Mouse (Mus musculus): ENCODE measurements around the gene 5430427O19Rik. TPM values are rescaled to one million over a fixed set of nuclear protein-coding genes. Genes with fewer than 3 reads are reported as not detected.

Gene 5430427O19Rik
- polyA plus RNA-seq, 1 experiment from 2014 or later: not detected

GRCm38 (mm10) chrX:85875951-85876350, 5.8 kb downstream of the 5430427O19Rik start:
- ATAC-seq (ENCODE audit: low FRiP score) (no peak), DNase-seq (ENCODE audit: low spot score) (no peak)
- H3K9ac ChIP-seq (ENCODE audit: low read depth, low read length): no peak overlapping the region
- H3K27me3 ChIP-seq (ENCODE audit: control insufficient read depth, insufficient read depth, low read length): no peaks in the 10 kb centered on the region
- no peak overlapping the region for H3K27ac ChIP-seq (ENCODE audit: low read depth, low read length)
- H3K36me3 ChIP-seq (ENCODE audit: control insufficient read depth, insufficient read depth, low read length): no peaks in the 10 kb centered on the region
- H3K4me1 ChIP-seq (replicated peaks; ENCODE audit: control insufficient read depth, insufficient read depth, low read length): no peaks in the 10 kb centered on the region
- no peak overlapping the region for H3K4me3 ChIP-seq (ENCODE audit: low read depth, low read length)
- H3K4me2 ChIP-seq (replicated peaks; ENCODE audit: low read depth, low read length): no peak overlapping the region
- no peaks in the 10 kb centered on the region for H3K9me3 ChIP-seq (ENCODE audit: control insufficient read depth, low read length)

DNA sequence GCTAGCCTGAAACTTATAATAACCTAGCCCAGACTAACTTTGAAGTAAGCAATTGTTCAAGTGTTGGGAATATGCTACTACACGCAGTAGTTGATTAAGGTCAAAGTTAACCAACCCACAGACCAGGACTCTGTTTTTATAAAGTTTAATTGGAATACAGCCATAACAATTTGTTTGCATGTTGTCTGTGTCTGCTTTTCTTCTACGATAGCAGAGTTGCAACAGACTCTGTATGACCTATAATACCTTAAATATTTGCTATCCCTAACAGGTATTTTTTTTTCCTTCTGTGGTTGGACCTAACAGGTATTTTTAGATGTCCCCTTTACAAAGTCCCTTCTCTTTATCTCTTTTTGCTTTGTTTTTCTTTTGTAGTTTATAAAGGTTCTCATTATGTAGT, 7.6 kb downstream of the 5430427O19Rik start:
- no peaks in the 10 kb centered on the region for H3K4me1 ChIP-seq (replicated peaks; ENCODE audit: control insufficient read depth, insufficient read depth, low read length)
- no peak overlapping the region for H3K27ac ChIP-seq (ENCODE audit: low read depth, low read length)
- H3K4me2 ChIP-seq (replicated peaks; ENCODE audit: low read depth, low read length): no peak overlapping the region
- ATAC-seq (ENCODE audit: low FRiP score) (no peak), DNase-seq (ENCODE audit: low spot score) (no peak)
- H3K36me3 ChIP-seq (ENCODE audit: control insufficient read depth, insufficient read depth, low read length): no peaks in the 10 kb centered on the region
- H3K9me3 ChIP-seq (ENCODE audit: control insufficient read depth, low read length): no peaks in the 10 kb centered on the region
- WGBS: 84% methylated on average over 2 of the region's 2 CpGs
- no peaks in the 10 kb centered on the region for H3K27me3 ChIP-seq (ENCODE audit: control insufficient read depth, insufficient read depth, low read length)
- no peak overlapping the region for H3K4me3 ChIP-seq (ENCODE audit: low read depth, low read length)
- H3K9ac ChIP-seq (ENCODE audit: low read depth, low read length): no peak overlapping the region

- no peak overlapping the region for H3K27ac ChIP-seq (ENCODE audit: low read depth, low read length)
- H3K27me3 ChIP-seq (ENCODE audit: control insufficient read depth, insufficient read depth, low read length): no peaks in the 10 kb centered on the region
- H3K9ac ChIP-seq (ENCODE audit: low read depth, low read length): no peak overlapping the region
- DNase-seq (ENCODE audit: low spot score): no peak
- no peaks in the 10 kb centered on the region for H3K4me1 ChIP-seq (replicated peaks; ENCODE audit: control insufficient read depth, insufficient read depth, low read length)
- H3K4me3 ChIP-seq (ENCODE audit: low read depth, low read length): no peak overlapping the region
- no peak for ATAC-seq (ENCODE audit: low FRiP score)
- H3K4me2 ChIP-seq (replicated peaks; ENCODE audit: low read depth, low read length): no peak overlapping the region
- no peaks in the 10 kb centered on the region for H3K36me3 ChIP-seq (ENCODE audit: control insufficient read depth, insufficient read depth, low read length)
- H3K9me3 ChIP-seq (ENCODE audit: control insufficient read depth, low read length): no peaks in the 10 kb centered on the region
Measured at GRCm38 (mm10) chrX:85878293-85878692, 8.1 kb downstream of the 5430427O19Rik start.

- H3K27ac ChIP-seq (ENCODE audit: low read depth, low read length): no peak overlapping the region
- DNase-seq (ENCODE audit: low spot score) (peak; percentile 28), ATAC-seq (ENCODE audit: low FRiP score) (no peak)
- no peak overlapping the region for H3K9ac ChIP-seq (ENCODE audit: low read depth, low read length)
- no peaks in the 10 kb centered on the region for H3K36me3 ChIP-seq (ENCODE audit: control insufficient read depth, insufficient read depth, low read length)
- no peak overlapping the region for H3K4me2 ChIP-seq (replicated peaks; ENCODE audit: low read depth, low read length)
- H3K4me1 ChIP-seq (replicated peaks; ENCODE audit: control insufficient read depth, insufficient read depth, low read length): no peaks in the 10 kb centered on the region
- no peak overlapping the region for H3K4me3 ChIP-seq (ENCODE audit: low read depth, low read length)
- no peaks in the 10 kb centered on the region for H3K9me3 ChIP-seq (ENCODE audit: control insufficient read depth, low read length)
- no peaks in the 10 kb centered on the region for H3K27me3 ChIP-seq (ENCODE audit: control insufficient read depth, insufficient read depth, low read length)
- WGBS: 69% methylated on average over 7 of the region's 7 CpGs
Measured at GRCm38 (mm10) chrX:85879198-85879977, 9.2 kb downstream of the 5430427O19Rik start.

- H3K27ac ChIP-seq (ENCODE audit: low read depth, low read length): no peak overlapping the region
- 43% methylated on average over 5 of the region's 5 CpGs for WGBS
- no peak for ATAC-seq (ENCODE audit: low FRiP score)
Measured at GRCm38 (mm10) chrX:85886651-85887050, 16.5 kb downstream of the 5430427O19Rik start.

DNA sequence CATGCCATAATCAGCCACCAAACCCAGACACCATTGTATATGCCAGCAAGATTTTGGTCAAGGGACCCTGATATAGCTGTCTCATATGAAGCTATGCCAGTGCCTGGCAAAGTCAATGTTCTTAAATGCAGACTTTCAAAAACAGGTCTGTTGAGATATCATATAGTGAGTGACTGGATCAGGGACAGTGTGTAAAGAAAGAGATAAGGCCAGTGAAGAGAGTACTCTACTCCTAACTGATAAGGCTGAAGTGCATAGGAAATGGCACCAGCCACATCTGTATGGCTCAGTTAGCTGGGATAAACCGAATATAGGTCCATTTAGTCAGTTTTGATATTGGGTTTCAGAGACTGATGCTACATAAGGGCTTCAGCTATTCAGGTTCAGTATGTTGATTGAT, 31.0 kb downstream of the 5430427O19Rik start:
- no peaks in the 10 kb centered on the region for H3K4me1 ChIP-seq (replicated peaks; ENCODE audit: control insufficient read depth, insufficient read depth, low read length)
- no peak for ATAC-seq (ENCODE audit: low FRiP score)
- no peak overlapping the region for H3K9ac ChIP-seq (ENCODE audit: low read depth, low read length)
- no peaks in the 10 kb centered on the region for H3K36me3 ChIP-seq (ENCODE audit: control insufficient read depth, insufficient read depth, low read length)
- H3K27me3 ChIP-seq (ENCODE audit: control insufficient read depth, insufficient read depth, low read length): no peaks in the 10 kb centered on the region
- H3K4me2 ChIP-seq (replicated peaks; ENCODE audit: low read depth, low read length): no peak overlapping the region
- no peak overlapping the region for H3K4me3 ChIP-seq (ENCODE audit: low read depth, low read length)
- no peaks in the 10 kb centered on the region for H3K9me3 ChIP-seq (ENCODE audit: control insufficient read depth, low read length)
- WGBS: 66% methylated on average over 1 of the region's 1 CpGs
- H3K27ac ChIP-seq (ENCODE audit: low read depth, low read length): no peak overlapping the region
- no peak for DNase-seq (ENCODE audit: low spot score)

More at GRCm38 (mm10) chrX:85886651-85887050, 16.5 kb downstream of the 5430427O19Rik start:
- H3K4me2 ChIP-seq (replicated peaks; ENCODE audit: low read depth, low read length): no peak overlapping the region
- no peaks in the 10 kb centered on the region for H3K27me3 ChIP-seq (ENCODE audit: control insufficient read depth, insufficient read depth, low read length)
- H3K9ac ChIP-seq (ENCODE audit: low read depth, low read length): no peak overlapping the region
- no peaks in the 10 kb centered on the region for H3K4me1 ChIP-seq (replicated peaks; ENCODE audit: control insufficient read depth, insufficient read depth, low read length)
- no peak for DNase-seq (ENCODE audit: low spot score)
- no peaks in the 10 kb centered on the region for H3K36me3 ChIP-seq (ENCODE audit: control insufficient read depth, insufficient read depth, low read length)
- no peaks in the 10 kb centered on the region for H3K9me3 ChIP-seq (ENCODE audit: control insufficient read depth, low read length)
- no peak overlapping the region for H3K4me3 ChIP-seq (ENCODE audit: low read depth, low read length)

GRCm38 (mm10) chrX:85919034-85919433, 48.9 kb downstream of the 5430427O19Rik start:
- Histone ChIP-seq H3K4me3 (ENCODE audit: low read depth, low read length) (no peak overlapping the region), H3K9ac (ENCODE audit: low read depth, low read length) (no peak overlapping the region), H3K27ac (ENCODE audit: low read depth, low read length) (no peak overlapping the region), H3K27me3 (ENCODE audit: control insufficient read depth, insufficient read depth, low read length) (no peaks in the 10 kb centered on the region), H3K9me3 (ENCODE audit: control insufficient read depth, low read length) (no peaks in the 10 kb centered on the region), H3K4me2 (replicated peaks; ENCODE audit: low read depth, low read length) (no peak overlapping the region), H3K4me1 (replicated peaks; ENCODE audit: control insufficient read depth, insufficient read depth, low read length) (no peaks in the 10 kb centered on the region), H3K36me3 (ENCODE audit: control insufficient read depth, insufficient read depth, low read length) (no peaks in the 10 kb centered on the region)
- WGBS: 20% methylated on average over 3 of the region's 3 CpGs
- DNase-seq (ENCODE audit: low spot score) (peak; percentile 43), ATAC-seq (ENCODE audit: low FRiP score) (no peak)

DNA sequence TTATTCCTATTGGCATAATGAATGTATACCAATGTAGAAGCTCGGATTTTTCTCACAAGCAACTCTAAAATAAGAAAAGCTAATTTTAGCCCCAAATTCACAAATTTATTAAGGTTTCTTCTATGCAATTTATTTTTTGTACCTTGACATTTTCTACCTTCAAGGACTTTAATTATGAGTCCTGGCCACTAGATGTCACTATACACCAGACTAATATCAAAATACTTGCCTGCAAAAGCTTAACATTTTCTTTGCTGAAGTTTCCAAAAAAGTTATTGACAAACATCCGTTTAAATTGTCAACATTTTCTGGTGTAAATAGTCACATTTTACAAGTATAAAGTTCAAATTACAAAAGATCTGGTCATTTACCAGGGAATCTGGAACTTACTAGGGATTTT, 62.8 kb downstream of the 5430427O19Rik start:
- no peak overlapping the region for H3K9ac ChIP-seq (ENCODE audit: low read depth, low read length)
- H3K27ac ChIP-seq (ENCODE audit: low read depth, low read length): no peak overlapping the region
- no peaks in the 10 kb centered on the region for H3K4me1 ChIP-seq (replicated peaks; ENCODE audit: control insufficient read depth, insufficient read depth, low read length)
- WGBS: 12% methylated on average over 2 of the region's 2 CpGs
- DNase-seq (ENCODE audit: low spot score): peak; percentile 24
- no peaks in the 10 kb centered on the region for H3K27me3 ChIP-seq (ENCODE audit: control insufficient read depth, insufficient read depth, low read length)
- no peak overlapping the region for H3K4me3 ChIP-seq (ENCODE audit: low read depth, low read length)
- H3K9me3 ChIP-seq (ENCODE audit: control insufficient read depth, low read length): no peaks in the 10 kb centered on the region
- no peak for ATAC-seq (ENCODE audit: low FRiP score)
- H3K36me3 ChIP-seq (ENCODE audit: control insufficient read depth, insufficient read depth, low read length): no peaks in the 10 kb centered on the region
- H3K4me2 ChIP-seq (replicated peaks; ENCODE audit: low read depth, low read length): no peak overlapping the region
